Mouse (Mus musculus) E14TG2a.4 (cell line): Measurements from ENCODE around the gene Il31ra.
"Not testable (repeated sequence)": the region's sequence is repeated elsewhere in the genome, so short reads cannot be mapped to it uniquely, and the experiment has no call there.

Experiments used
- H3K27me3 ChIP-seq: 2 replicates; pipeline ENCODE4 v1.6.1; 2014; ENCODE audit warnings: low read length, control low read depth; ENCODE audit not compliant: insufficient read depth
- H3K36me3 ChIP-seq: 2 replicates; pipeline ENCODE4 v1.6.1; 2014; ENCODE audit warnings: low read length, control low read depth; ENCODE audit not compliant: insufficient read depth
- H3K4me1 ChIP-seq: replicated peaks from 2 replicates; pipeline ENCODE4 v1.6.1; 2014; ENCODE audit warnings: low read depth, low read length, control low read depth
- H3K4me3 ChIP-seq: replicated peaks from 2 replicates; pipeline ENCODE4 v1.5.1; 2014; ENCODE audit warnings: mild to moderate bottlenecking, low read length
- H3K9me3 ChIP-seq: 2 replicates; pipeline ENCODE4 v1.6.1; 2014; ENCODE audit warnings: low read length, control low read depth
- CTCF ChIP-seq: conservative IDR thresholded peaks from 2 replicates; pipeline ENCODE4 v1.5.1; 2014; ENCODE audit warnings: low read length
- NANOG ChIP-seq: IDR thresholded peaks from 2 replicates; pipeline ENCODE4 v1.6.1; 2014; ENCODE audit warnings: borderline replicate concordance, low read length, mixed read lengths
- POU5F1 ChIP-seq: IDR thresholded peaks from 2 replicates; pipeline ENCODE4 v1.6.1; 2014; ENCODE audit warnings: low read length, borderline replicate concordance

The Il31ra gene

GRCm38 (mm10) chr13:112594260-112594659 is at the start of gene Il31ra:
Il31ra (minus strand) TSS chr13:112594360.
- H3K36me3 ChIP-seq, H3K9me3 ChIP-seq, H3K27me3 ChIP-seq, H3K4me3 ChIP-seq, H3K4me1 ChIP-seq: not testable (repeated sequence)

- no peaks in the 10 kb centered on the region for H3K36me3 ChIP-seq
Observed at GRCm38 (mm10) chr13:112642897-112643296, 48.7 kb upstream of the Il31ra start.

GRCm38 (mm10) chr13:112639111-112639510 is 45.0 kb upstream of the Il31ra start:
- Histone ChIP-seq H3K36me3 (no peaks in the 10 kb centered on the region), H3K27me3 (no peaks in the 10 kb centered on the region), H3K4me3 (no peak overlapping the region), H3K9me3 (no peaks in the 10 kb centered on the region), H3K4me1 (no peaks in the 10 kb centered on the region)
- no peak for TF ChIP-seq NANOG
- TF ChIP-seq CTCF, result no peak
- no peak for TF ChIP-seq POU5F1

More at GRCm38 (mm10) chr13:112642897-112643296, 48.7 kb upstream of the Il31ra start:
- Histone ChIP-seq H3K4me3 (no peak overlapping the region), H3K27me3 (no peaks in the 10 kb centered on the region; the same call in 1 of the 2 replicates), H3K4me1 (no peaks in the 10 kb centered on the region), H3K9me3 (no peaks in the 10 kb centered on the region)
- TF ChIP-seq POU5F1, result no peak
- TF ChIP-seq NANOG, result no peak
- no peak for TF ChIP-seq CTCF

- Histone ChIP-seq H3K9me3 (no peaks in the 10 kb centered on the region), H3K4me3 (no peak overlapping the region), H3K4me1 (no peaks in the 10 kb centered on the region), H3K36me3 (no peaks in the 10 kb centered on the region), H3K27me3 (no peaks in the 10 kb centered on the region)
- TF ChIP-seq POU5F1 (no peak), CTCF (no peak), NANOG (no peak)
Observed at GRCm38 (mm10) chr13:112636498-112636897, 42.3 kb upstream of the Il31ra start.

GRCm38 (mm10) chr13:112635174-112635837 is 41.1 kb upstream of the Il31ra start:
- H3K27me3 ChIP-seq, result no peaks in the 10 kb centered on the region
- no peak overlapping the region for H3K4me3 ChIP-seq
- H3K9me3 ChIP-seq, result no peaks in the 10 kb centered on the region
- no peaks in the 10 kb centered on the region for H3K4me1 ChIP-seq
- no peak for TF ChIP-seq POU5F1
- H3K36me3 ChIP-seq, result no peaks in the 10 kb centered on the region

GRCm38 (mm10) chr13:112625566-112625965 is 31.4 kb upstream of the Il31ra start:
- Histone ChIP-seq H3K27me3 (no peaks in the 10 kb centered on the region), H3K4me3 (no peak overlapping the region), H3K36me3 (no peaks in the 10 kb centered on the region), H3K9me3 (no peaks in the 10 kb centered on the region), H3K4me1 (no peaks in the 10 kb centered on the region)
- no peak for TF ChIP-seq NANOG
- no peak for TF ChIP-seq POU5F1
- no peak for TF ChIP-seq CTCF

- Histone ChIP-seq H3K4me1 (no peaks in the 10 kb centered on the region), H3K9me3 (no peaks in the 10 kb centered on the region), H3K27me3 (no peaks in the 10 kb centered on the region), H3K4me3 (no peak overlapping the region), H3K36me3 (no peaks in the 10 kb centered on the region)
- TF ChIP-seq POU5F1 (no peak), NANOG (no peak), CTCF (no peak)
Observed at GRCm38 (mm10) chr13:112624622-112625021, 30.5 kb upstream of the Il31ra start.

GRCm38 (mm10) chr13:112623656-112624055 is 29.5 kb upstream of the Il31ra start:
- H3K4me1 ChIP-seq, result no peaks in the 10 kb centered on the region
- no peaks in the 10 kb centered on the region for H3K9me3 ChIP-seq
- H3K36me3 ChIP-seq, result no peaks in the 10 kb centered on the region
- H3K4me3 ChIP-seq, result no peak overlapping the region
- H3K27me3 ChIP-seq, result no peaks in the 10 kb centered on the region
- TF ChIP-seq NANOG (no peak), CTCF (no peak), POU5F1 (no peak)

GRCm38 (mm10) chr13:112621592-112621991 is 27.4 kb upstream of the Il31ra start:
- TF ChIP-seq POU5F1 (no peak), CTCF (no peak)
- no peaks in the 10 kb centered on the region for H3K9me3 ChIP-seq
- H3K4me3 ChIP-seq, result no peak overlapping the region
- H3K4me1 ChIP-seq, result no peaks in the 10 kb centered on the region
- no peaks in the 10 kb centered on the region for H3K27me3 ChIP-seq
- no peaks in the 10 kb centered on the region for H3K36me3 ChIP-seq
